Mouse (Mus musculus): ENCODE results near the gene Hps4. TPM values are rescaled to one million over a fixed set of nuclear protein-coding genes. Genes with fewer than 3 reads are reported as not detected.

Gene Hps4
- polyA plus RNA-seq, 1 experiment from 2014 or later, result 33.4 TPM

- WGBS, result 91% methylated on average over 6 of the region's 6 CpGs
- Histone ChIP-seq H3K4me1 (no peaks in the 10 kb centered on the region), H3K27me3 (no peaks in the 10 kb centered on the region), H3K36me3 (peaks cover 31% of the 10 kb centered on the region), H3K4me3 (no peak overlapping the region), H3K27ac (replicated peaks) (no peak overlapping the region), H3K9ac (replicated peaks) (no peak overlapping the region), H3K4me2 (replicated peaks) (no peak overlapping the region), H3K9me3 (no peaks in the 10 kb centered on the region)
- ATAC-seq (replicated peaks), result no peak
Measured at GRCm38 (mm10) chr5:112355493-112355892, 12.6 kb downstream of the Hps4 start.

- WGBS, result 62% methylated on average over 13 of the region's 13 CpGs
- Histone ChIP-seq H3K4me3 (no peak within 1 kb of the TSS), H3K9me3 (no peaks in the 10 kb centered on the region), H3K4me2 (replicated peaks) (no peak within 1 kb of the TSS), H3K9ac (replicated peaks) (no peak within 1 kb of the TSS), H3K4me1 (no peaks in the 10 kb centered on the region), H3K36me3 (peaks cover 27% of the 10 kb centered on the region), H3K27ac (replicated peaks) (no peak within 1 kb of the TSS), H3K27me3 (no peaks in the 10 kb centered on the region)
- no peak for ATAC-seq (replicated peaks)
Measured at GRCm38 (mm10) chr5:112355910-112356309, 13.0 kb downstream of the Hps4 start, which contains the start of gene Gm6583. Gene Gm6583 (minus strand): TSS chr5:112356033.

GRCm38 (mm10) chr5:112356322-112356721, 13.4 kb downstream of the Hps4 start:
- H3K9me3 ChIP-seq, result no peaks in the 10 kb centered on the region
- ATAC-seq (replicated peaks), result no peak
- H3K4me2 ChIP-seq (replicated peaks), result no peak overlapping the region
- H3K27ac ChIP-seq (replicated peaks), result no peak overlapping the region
- no peak overlapping the region for H3K9ac ChIP-seq (replicated peaks)
- no peak overlapping the region for H3K4me3 ChIP-seq
- no peaks in the 10 kb centered on the region for H3K27me3 ChIP-seq
- 96% methylated on average over 9 of the region's 9 CpGs for WGBS
- H3K36me3 ChIP-seq, result peaks cover 25% of the 10 kb centered on the region
- no peaks in the 10 kb centered on the region for H3K4me1 ChIP-seq

- H3K27ac ChIP-seq (replicated peaks), result no peak overlapping the region
- H3K4me1 ChIP-seq, result no peaks in the 10 kb centered on the region
- 92% methylated on average over 4 of the region's 4 CpGs for WGBS
- no peaks in the 10 kb centered on the region for H3K27me3 ChIP-seq
- H3K9me3 ChIP-seq, result no peaks in the 10 kb centered on the region
- H3K4me2 ChIP-seq (replicated peaks), result no peak overlapping the region
- H3K4me3 ChIP-seq, result no peak overlapping the region
- no peak for ATAC-seq (replicated peaks)
- no peak overlapping the region for H3K9ac ChIP-seq (replicated peaks)
- H3K36me3 ChIP-seq, result peaks cover 31% of the 10 kb centered on the region
Measured at GRCm38 (mm10) chr5:112359520-112359919, 16.6 kb downstream of the Hps4 start.

- WGBS, result 99% methylated on average over 3 of the region's 3 CpGs
- Histone ChIP-seq H3K9me3 (no peaks in the 10 kb centered on the region), H3K4me1 (no peaks in the 10 kb centered on the region), H3K27me3 (no peaks in the 10 kb centered on the region), H3K27ac (replicated peaks) (no peak overlapping the region), H3K9ac (replicated peaks) (no peak overlapping the region), H3K36me3 (peaks cover 31% of the 10 kb centered on the region), H3K4me2 (replicated peaks) (no peak overlapping the region), H3K4me3 (no peak overlapping the region)
- no peak for ATAC-seq (replicated peaks)
Measured at GRCm38 (mm10) chr5:112360077-112360476, 17.2 kb downstream of the Hps4 start.

GRCm38 (mm10) chr5:112364184-112364797, 21.4 kb downstream of the Hps4 start:
- Histone ChIP-seq H3K4me1 (peaks cover 6% of the 10 kb centered on the region; the same call in 1 of the 2 replicates), H3K4me3 (no peak overlapping the region), H3K9ac (replicated peaks) (no peak overlapping the region), H3K36me3 (peaks cover 36% of the 10 kb centered on the region), H3K27ac (replicated peaks) (no peak overlapping the region), H3K4me2 (replicated peaks) (no peak overlapping the region), H3K27me3 (no peaks in the 10 kb centered on the region), H3K9me3 (no peaks in the 10 kb centered on the region)
- ATAC-seq (replicated peaks), result no peak
- 69% methylated on average over 10 of the region's 10 CpGs for WGBS

- 91% methylated on average over 6 of the region's 6 CpGs for WGBS
- H3K27me3 ChIP-seq, result no peaks in the 10 kb centered on the region
- no peak for ATAC-seq (replicated peaks)
- no peak overlapping the region for H3K4me3 ChIP-seq
- no peaks in the 10 kb centered on the region for H3K9me3 ChIP-seq
- no peak overlapping the region for H3K4me2 ChIP-seq (replicated peaks)
- H3K4me1 ChIP-seq, result peaks cover 26% of the 10 kb centered on the region
- H3K36me3 ChIP-seq, result peaks cover 38% of the 10 kb centered on the region
- H3K9ac ChIP-seq (replicated peaks), result no peak overlapping the region
- H3K27ac ChIP-seq (replicated peaks), result no peak overlapping the region
Measured at GRCm38 (mm10) chr5:112366879-112367278, 24.0 kb downstream of the Hps4 start.

DNA sequence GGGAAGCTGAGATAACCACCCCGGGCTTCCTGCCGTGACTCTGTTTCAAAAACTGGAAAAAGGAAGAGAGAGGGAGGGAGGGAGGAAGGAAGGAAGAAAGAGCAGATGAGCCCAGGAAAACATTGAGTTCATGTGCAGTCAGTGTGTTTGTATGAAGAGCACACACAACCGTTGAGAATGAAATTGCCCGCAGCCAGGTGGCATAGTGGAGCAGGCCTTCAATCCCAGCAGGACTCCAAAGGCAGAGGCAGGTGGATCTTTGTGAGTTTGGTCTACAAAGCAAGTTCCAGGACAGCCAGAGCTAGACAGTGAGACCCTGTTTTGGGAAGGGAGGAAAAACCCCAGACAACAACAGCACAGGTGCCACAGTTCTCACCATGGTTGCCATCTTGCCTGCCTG, 24.5 kb downstream of the Hps4 start:
- Histone ChIP-seq H3K27ac (replicated peaks) (no peak overlapping the region), H3K9ac (replicated peaks) (no peak overlapping the region), H3K27me3 (no peaks in the 10 kb centered on the region), H3K4me2 (replicated peaks) (no peak overlapping the region), H3K4me1 (peaks cover 30% of the 10 kb centered on the region), H3K36me3 (peaks cover 36% of the 10 kb centered on the region), H3K9me3 (no peaks in the 10 kb centered on the region), H3K4me3 (no peak overlapping the region)
- 91% methylated on average over 4 of the region's 4 CpGs for WGBS
- ATAC-seq (replicated peaks), result no peak

DNA sequence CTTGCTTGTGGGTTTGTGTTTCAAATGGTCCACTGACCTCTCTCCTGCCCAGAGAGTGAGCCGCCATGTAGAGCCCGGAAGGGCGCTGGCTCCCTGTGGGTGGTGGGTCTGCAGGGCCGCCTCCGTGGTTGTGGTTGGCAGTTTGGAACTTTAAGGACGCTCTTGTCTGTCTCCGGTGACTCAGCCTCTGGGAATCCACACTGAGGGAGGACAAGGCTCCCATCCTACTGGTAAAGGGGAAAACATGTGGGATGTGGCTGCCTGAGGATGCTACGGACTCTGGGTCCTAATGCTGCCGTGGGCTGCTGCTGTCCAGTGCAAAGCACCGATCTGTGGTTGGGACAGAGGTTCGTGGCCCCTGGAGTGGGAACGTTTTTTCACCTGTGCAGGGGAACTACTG, 25.0 kb downstream of the Hps4 start:
- no peak for ATAC-seq (replicated peaks)
- H3K36me3 ChIP-seq, result peaks cover 36% of the 10 kb centered on the region
- WGBS, result 90% methylated on average over 12 of the region's 12 CpGs
- no peaks in the 10 kb centered on the region for H3K9me3 ChIP-seq
- no peak overlapping the region for H3K27ac ChIP-seq (replicated peaks)
- no peak overlapping the region for H3K4me2 ChIP-seq (replicated peaks)
- no peaks in the 10 kb centered on the region for H3K27me3 ChIP-seq
- peaks cover 36% of the 10 kb centered on the region for H3K4me1 ChIP-seq
- H3K4me3 ChIP-seq, result no peak overlapping the region
- no peak overlapping the region for H3K9ac ChIP-seq (replicated peaks)

DNA sequence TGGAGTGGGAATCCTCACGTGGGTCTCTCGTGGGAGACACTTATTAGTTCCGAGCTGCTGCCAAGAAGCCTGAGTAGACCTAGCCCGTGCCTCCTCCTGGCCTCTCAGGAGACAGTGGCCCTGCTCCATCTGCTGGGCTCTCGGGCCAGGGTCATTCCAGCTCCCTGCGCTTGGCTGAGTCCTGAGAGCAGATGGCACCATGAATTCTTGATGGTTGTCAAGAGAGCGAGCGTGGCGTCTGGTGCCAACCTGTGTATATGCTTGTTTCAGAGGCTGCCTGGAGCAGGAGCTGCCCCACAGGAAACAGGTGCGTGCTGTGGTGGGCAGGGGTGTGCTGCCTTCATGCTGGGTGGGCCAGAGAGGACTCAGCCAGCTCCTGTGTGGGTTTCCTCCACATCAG, 25.8 kb downstream of the Hps4 start:
- no peak overlapping the region for H3K4me2 ChIP-seq (replicated peaks)
- H3K27ac ChIP-seq (replicated peaks), result peak overlapping the region; percentile 7; the same call in 1 of the 2 replicates
- peaks cover 32% of the 10 kb centered on the region for H3K36me3 ChIP-seq
- 78% methylated on average over 10 of the region's 10 CpGs for WGBS
- no peaks in the 10 kb centered on the region for H3K27me3 ChIP-seq
- no peak overlapping the region for H3K9ac ChIP-seq (replicated peaks)
- ATAC-seq (replicated peaks), result no peak
- H3K4me3 ChIP-seq, result no peak overlapping the region
- no peaks in the 10 kb centered on the region for H3K9me3 ChIP-seq
- peaks cover 40% of the 10 kb centered on the region for H3K4me1 ChIP-seq

DNA sequence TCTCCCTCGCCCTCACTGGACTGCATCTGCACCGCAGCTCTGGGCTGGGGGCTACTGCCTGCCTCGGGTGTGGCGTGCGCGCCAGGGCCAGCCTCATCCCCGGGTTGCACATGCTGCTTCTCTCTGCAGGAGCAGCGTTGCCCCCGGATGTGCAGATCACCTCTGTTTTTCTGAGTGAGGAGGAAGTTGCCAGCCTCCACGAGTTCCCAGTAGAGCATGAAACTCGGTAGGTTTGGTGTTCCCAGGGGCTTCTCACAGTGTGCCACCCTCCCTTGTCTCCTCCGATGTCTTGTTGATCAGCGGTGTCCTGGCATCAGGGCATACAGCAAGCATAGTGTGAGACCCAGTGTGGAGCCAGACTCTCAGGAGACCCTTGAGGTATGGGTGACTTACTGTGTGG, 26.4 kb downstream of the Hps4 start:
- Histone ChIP-seq H3K4me2 (replicated peaks) (no peak overlapping the region), H3K9ac (replicated peaks) (no peak overlapping the region), H3K27ac (replicated peaks) (peak overlapping the region; percentile 7; the same call in 1 of the 2 replicates), H3K27me3 (no peaks in the 10 kb centered on the region), H3K9me3 (no peaks in the 10 kb centered on the region), H3K4me3 (no peak overlapping the region), H3K36me3 (peaks cover 30% of the 10 kb centered on the region), H3K4me1 (peaks cover 40% of the 10 kb centered on the region)
- WGBS, result 84% methylated on average over 13 of the region's 13 CpGs
- no peak for ATAC-seq (replicated peaks)

GRCm38 (mm10) chr5:112370236-112370813, 27.4 kb downstream of the Hps4 start:
- H3K27me3 ChIP-seq, result no peaks in the 10 kb centered on the region
- H3K36me3 ChIP-seq, result peaks cover 31% of the 10 kb centered on the region
- H3K4me1 ChIP-seq, result peaks cover 40% of the 10 kb centered on the region
- ATAC-seq (replicated peaks), result no peak
- H3K9ac ChIP-seq (replicated peaks), result no peak overlapping the region
- no peak overlapping the region for H3K4me3 ChIP-seq
- H3K4me2 ChIP-seq (replicated peaks), result no peak overlapping the region
- H3K27ac ChIP-seq (replicated peaks), result peak overlapping the region; percentile 94
- WGBS, result 74% methylated on average over 12 of the region's 12 CpGs
- H3K9me3 ChIP-seq, result no peaks in the 10 kb centered on the region

GRCm38 (mm10) chr5:112371933-112372332, 29.1 kb downstream of the Hps4 start:
- Histone ChIP-seq H3K9me3 (no peaks in the 10 kb centered on the region), H3K4me2 (replicated peaks) (peak overlapping the region; percentile 27), H3K9ac (replicated peaks) (peak overlapping the region; percentile 34), H3K36me3 (peaks cover 28% of the 10 kb centered on the region), H3K4me3 (no peak overlapping the region), H3K27me3 (no peaks in the 10 kb centered on the region), H3K27ac (replicated peaks) (peak overlapping the region; percentile 94), H3K4me1 (peaks cover 40% of the 10 kb centered on the region)
- ATAC-seq (replicated peaks), result peak; percentile 90
- WGBS, result 2% methylated on average over 7 of the region's 7 CpGs
